Mouse (Mus musculus) cerebellum, adult 8-10 months (tissue): Measurements from ENCODE around the gene Abtb1.

ENCODE experiments used
- DNase-seq: peaks from one replicate; pipeline ENCODE4 v3.0.0; 2022

Gene Abtb1

GRCm38 (mm10) chr6:88828206-88829009 lies 13.4 kb downstream of the Abtb1 start:
- no peak for DNase-seq

DNA sequence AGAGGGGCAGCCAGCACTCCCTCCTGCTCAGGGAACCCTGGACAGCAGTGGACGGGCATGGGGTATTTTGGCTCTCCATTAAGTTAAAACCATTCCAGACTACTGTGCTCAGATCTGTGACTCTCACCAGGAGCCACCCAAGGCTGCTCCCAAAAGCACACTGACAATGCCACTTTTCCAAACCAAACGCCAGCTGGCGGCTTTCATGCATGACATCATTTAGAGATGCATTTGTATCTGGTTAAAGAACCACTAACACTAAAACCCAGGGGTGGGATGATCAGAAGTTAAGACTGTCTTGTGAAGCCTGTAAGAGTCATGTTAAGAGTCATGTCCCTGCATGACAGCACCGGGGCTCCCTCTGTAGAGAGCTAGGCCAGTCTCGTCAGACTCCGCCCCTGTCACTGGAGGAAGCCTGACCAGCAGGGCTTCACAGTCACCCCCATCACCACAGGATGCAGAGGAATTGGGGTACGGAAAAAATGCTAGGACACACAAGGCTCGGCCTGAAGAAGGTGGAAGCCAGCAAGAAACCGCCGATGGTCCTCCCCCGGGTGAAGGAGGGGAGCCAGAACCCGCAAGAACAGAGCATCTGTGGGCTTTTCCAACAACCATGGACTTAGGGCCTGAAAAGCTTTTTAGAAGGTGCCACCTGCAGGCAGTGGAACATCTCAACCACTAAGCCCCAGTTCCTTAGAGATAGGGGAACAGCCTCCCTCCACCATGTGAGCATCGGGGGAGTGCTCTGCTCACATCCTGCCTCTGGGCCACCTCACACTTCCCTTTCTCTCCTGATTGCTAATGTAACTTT lies 14.2 kb downstream of the Abtb1 start:
- no peak for DNase-seq

- no peak for DNase-seq
Observed at GRCm38 (mm10) chr6:88826965-88827364, 14.8 kb downstream of the Abtb1 start.

DNA sequence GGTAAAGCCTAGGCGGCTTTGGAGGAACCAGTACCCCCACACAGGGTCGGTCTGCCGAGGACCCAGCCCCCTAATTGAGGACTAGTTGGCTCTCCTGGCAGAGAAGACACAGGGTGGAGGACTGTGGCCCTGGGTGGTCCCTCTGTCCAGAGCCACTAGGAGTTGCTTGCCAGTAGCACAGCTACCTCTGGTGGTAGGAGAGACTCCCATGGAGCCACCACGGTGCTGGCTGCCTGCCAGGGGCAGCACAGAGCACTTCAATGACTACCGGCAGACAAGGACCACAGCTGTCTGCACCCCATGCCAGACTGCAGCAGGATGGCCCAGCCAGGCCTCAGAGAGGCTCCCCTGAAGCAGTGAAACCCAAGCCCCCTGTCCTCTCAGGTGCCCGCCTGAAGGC lies 15.2 kb downstream of the Abtb1 start:
- no peak for DNase-seq

GRCm38 (mm10) chr6:88826088-88826487 lies 15.7 kb downstream of the Abtb1 start:
- DNase-seq: no peak

- DNase-seq: peak; percentile 32
Observed at GRCm38 (mm10) chr6:88824183-88824582, 17.6 kb downstream of the Abtb1 start.

DNA sequence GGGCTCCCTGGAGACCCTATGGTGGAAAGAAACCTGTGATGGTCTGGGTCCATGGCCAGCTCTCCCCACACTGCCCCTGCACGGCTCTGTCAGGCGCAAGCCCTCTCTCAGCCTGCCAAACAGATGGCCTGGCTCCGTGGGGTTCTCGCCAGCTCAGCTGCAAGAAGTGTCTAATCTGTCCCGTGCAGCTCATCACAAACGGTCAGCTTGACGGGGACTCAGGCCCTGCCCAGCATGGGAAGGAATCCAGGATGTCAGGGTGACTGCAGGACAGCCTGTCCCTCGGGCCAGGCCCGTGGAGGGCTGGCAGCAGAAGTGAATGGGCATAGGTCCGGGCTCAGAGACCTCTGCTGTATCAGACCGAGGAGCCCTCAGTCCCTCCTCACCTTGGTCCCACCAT lies 19.9 kb downstream of the Abtb1 start:
- DNase-seq: peak; percentile 86

- DNase-seq: no peak
Observed at GRCm38 (mm10) chr6:88821294-88821693, 20.5 kb downstream of the Abtb1 start.

DNA sequence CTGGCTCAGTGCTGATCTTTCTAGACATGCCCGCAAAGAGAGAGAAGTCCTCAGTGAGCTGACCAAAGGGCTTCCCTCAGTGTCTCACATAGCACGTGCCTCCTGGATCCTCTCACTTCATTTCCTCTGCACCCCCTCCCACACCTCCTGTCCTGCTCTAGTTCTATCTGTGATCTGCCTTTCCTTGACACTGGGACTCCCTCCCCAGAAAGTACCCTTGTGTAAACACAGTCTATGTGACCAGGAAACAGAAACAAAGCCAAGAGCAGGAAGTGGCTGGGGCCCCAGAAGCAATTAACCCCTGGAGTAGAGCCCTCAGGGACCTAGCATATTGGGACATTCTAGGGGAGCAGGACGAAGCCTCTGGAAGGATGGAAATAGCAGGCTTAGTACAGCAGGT lies 20.9 kb downstream of the Abtb1 start:
- no peak for DNase-seq

- no peak for DNase-seq
Observed at GRCm38 (mm10) chr6:88816913-88817312, 24.9 kb downstream of the Abtb1 start.

GRCm38 (mm10) chr6:88815489-88815888 lies 26.3 kb downstream of the Abtb1 start:
- no peak for DNase-seq

GRCm38 (mm10) chr6:88815036-88815435 lies 26.7 kb downstream of the Abtb1 start:
- DNase-seq: no peak

- no peak for DNase-seq
Observed at GRCm38 (mm10) chr6:88813832-88814231, 28.0 kb downstream of the Abtb1 start.

- DNase-seq: peak; percentile 67
Observed at GRCm38 (mm10) chr6:88812886-88813285, 28.9 kb downstream of the Abtb1 start.

GRCm38 (mm10) chr6:88811880-88812400 lies 29.8 kb downstream of the Abtb1 start:
- no peak for DNase-seq

DNA sequence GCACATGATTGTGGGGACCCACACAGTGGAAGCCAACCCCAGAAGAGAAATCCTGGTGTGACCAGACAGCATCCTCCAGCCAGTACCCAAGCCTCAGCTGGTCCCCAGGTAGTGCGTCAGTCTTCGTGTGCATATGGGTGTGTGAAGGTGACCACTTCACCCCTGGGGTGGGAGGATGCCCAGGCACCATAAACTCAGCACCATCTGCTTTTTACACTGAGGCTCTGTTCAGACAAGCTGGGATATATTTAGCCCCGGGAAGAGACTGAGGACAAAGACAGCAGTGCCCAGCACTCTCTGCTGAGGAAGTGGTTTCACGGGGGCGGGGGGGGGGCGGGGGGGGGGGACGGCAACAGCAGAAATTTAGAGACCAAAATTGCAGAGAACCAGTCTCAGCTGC lies 30.4 kb downstream of the Abtb1 start:
- DNase-seq: no peak

DNA sequence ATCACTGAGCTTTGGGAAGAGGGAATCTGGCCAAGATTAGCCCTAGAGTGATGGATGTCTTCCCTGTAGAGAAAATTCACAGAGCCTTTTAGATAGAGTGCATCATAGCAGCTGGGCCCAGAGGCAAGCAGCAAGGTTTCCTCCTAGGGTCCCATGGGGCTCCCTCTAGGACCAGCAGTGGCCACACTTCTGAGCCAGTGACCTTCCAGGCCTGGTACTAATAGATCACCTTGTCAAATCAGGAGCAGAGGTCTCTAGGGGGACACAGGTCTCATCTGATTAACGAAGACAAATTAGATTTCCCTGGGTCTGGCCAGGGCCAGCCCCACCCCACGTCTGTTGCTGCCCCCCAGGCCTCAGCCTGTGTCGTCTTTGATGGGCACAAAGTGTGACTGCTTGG lies 31.5 kb downstream of the Abtb1 start:
- no peak for DNase-seq

GRCm38 (mm10) chr6:88809091-88810037 lies 32.4 kb downstream of the Abtb1 start:
- DNase-seq: no peak

- no peak for DNase-seq
Observed at GRCm38 (mm10) chr6:88804966-88805577, 36.7 kb downstream of the Abtb1 start.

DNA sequence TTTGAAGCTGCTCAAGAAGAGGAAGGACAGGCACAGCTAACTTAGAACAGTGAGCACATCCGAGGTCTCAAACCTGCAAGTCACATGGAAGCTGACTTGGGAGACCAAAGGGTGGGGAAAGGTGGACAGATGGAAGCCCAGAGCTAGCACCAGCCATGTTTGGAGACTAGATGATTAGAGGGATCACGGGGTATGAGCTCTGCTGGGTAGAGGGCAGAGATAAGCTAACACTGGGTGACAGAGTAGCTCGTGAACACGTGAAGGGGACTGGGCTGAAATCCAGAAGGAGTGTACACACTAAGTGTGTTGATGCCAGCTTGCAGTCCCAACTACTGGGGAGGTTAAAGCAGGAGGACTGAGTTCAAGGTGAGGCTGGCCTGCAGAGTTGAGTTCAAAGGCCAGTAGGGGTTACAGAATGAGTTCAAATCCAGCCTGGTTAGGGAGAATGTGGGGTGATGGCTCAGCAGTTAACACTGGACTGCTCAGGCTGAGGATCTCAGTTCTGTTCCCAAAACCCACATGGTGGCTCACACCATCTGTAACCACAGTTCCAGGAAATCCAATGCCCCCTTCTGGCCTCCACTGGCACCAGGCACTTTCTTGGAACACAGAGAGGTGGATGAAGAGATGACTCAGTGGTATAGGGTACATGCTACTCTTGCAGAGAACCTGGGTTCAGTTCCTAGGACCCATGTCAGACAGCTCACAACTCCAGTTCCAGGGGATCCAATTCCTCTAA lies 37.7 kb downstream of the Abtb1 start:
- DNase-seq: no peak

DNA sequence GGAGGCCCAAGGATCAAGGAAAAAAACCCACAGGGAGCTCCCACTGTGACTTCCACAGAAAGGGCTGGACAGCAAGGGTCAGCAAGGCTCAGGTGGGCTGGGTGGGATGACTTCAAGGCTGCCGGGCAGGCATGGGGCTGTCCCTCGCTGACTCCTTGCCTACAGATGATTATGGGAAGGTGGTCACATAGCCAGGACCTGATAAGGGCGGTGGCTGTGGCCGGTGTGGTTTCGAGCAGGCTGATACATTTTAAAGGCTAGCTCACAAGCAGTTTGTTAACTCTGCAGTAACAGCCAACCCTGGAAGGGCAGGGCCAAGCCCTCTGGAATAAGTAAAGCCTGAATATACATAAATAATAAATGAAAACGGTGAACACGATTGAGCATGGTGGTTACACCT lies 38.7 kb downstream of the Abtb1 start:
- no peak for DNase-seq

- peak; percentile 91 for DNase-seq
Observed at GRCm38 (mm10) chr6:88800735-88801134, 41.0 kb downstream of the Abtb1 start.
